8 mouse cellular contexts compared by ENCODE assay signal in the genomic region with DNA sequence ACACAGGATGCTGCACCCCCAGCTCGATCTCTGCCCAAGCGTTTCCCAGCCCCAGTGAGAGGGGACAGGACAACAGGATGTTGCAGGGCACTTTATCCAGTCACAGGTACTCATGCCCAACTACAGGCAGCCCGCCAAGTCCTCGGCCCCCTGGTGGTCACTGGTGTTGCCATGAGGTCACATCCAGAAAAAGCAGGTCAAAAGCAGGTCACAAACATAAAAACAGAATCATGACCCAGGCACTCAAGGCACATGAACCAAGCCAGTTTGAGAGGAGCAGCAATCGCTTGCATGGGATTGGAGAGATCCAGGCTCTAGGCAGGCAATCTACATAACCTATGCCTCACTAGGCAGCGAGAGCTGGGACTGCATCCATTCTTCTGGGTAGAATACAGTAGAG. TPM values are rescaled to one million over a fixed set of nuclear protein-coding genes. Genes with fewer than 3 reads are reported as not detected.
A peak's percentile ranks its signal among the peaks of the same experiment; 100 is the strongest.
DNase-seq lines count a peak whose midpoint lies in the region; ATAC-seq and TF ChIP-seq lines count a peak whose summit lies in the region.

No protein-coding gene starts in this region.

- TF ChIP-seq CTCF in kidney, postnatal 0 days (IDR thresholded peaks at IDR 0.05; ENCODE audit: low read depth), result peak; percentile 70

- peak overlapping the region; percentile 39; the same call in 1 of the 2 replicates for H3K9ac ChIP-seq in heart, embryonic 12.5 days
- no peak overlapping the region for H3K9ac ChIP-seq in kidney, postnatal 0 days (ENCODE audit: low read depth, low read length)

- H3K9me3 ChIP-seq in heart, embryonic 12.5 days (replicated peaks), result no peaks in the 10 kb centered on the region
- no peaks in the 10 kb centered on the region for H3K9me3 ChIP-seq in kidney, postnatal 0 days (replicated peaks; ENCODE audit: low read length)

- peak; percentile 45 to 71 for DNase-seq in urinary bladder, adult 18-20 months (ENCODE audit: low spot score in 2 of 2)
- no peak for DNase-seq in urinary bladder, postnatal 10 days (ENCODE audit: low spot score)
- peak; percentile 62 to 76 for DNase-seq in cerebellum, adult 18-20 months
- DNase-seq in kidney, postnatal 0 days (ENCODE audit: low spot score), result peak; percentile 39
- peak; percentile 49 to 56 for DNase-seq in thymus, postnatal 36 days
- no peak for DNase-seq in left cerebral cortex, postnatal 25 days (ENCODE audit: low spot score in 2 of 2)

- intact Hi-C loops in left cerebral cortex, postnatal 25 days (cut with DNase I), result no loop called here

- peaks cover 26% of the 10 kb centered on the region for H3K4me1 ChIP-seq in heart, embryonic 12.5 days (replicated peaks)
- peaks cover 5% of the 10 kb centered on the region; the same call in 1 of the 2 replicates for H3K4me1 ChIP-seq in kidney, postnatal 0 days (replicated peaks; ENCODE audit: insufficient read depth, low read length)

- peak overlapping the region; percentile 56 for H3K27ac ChIP-seq in heart, embryonic 12.5 days (ENCODE audit: poor library complexity, severe bottlenecking)
- no peak overlapping the region for H3K27ac ChIP-seq in kidney, postnatal 0 days

- ATAC-seq in heart, embryonic 12.5 days (ENCODE audit: insufficient number of reproducible peaks, low FRiP score), result no peak
- ATAC-seq in kidney, postnatal 0 days (replicated peaks; ENCODE audit: low FRiP score, low read depth), result 0 out of 2 replicates have a peak, but pooled peaks have one; percentile 12
- peak; percentile 54 for ATAC-seq in megakaryocyte progenitor cell, adult 5-6 weeks (replicated peaks; ENCODE audit: poor library complexity)

- 32% methylated on average over 6 of the region's 6 CpGs for WGBS in heart, embryonic 12.5 days
- WGBS in kidney, postnatal 0 days, result 33% methylated on average over 6 of the region's 6 CpGs

- H3K27me3 ChIP-seq in heart, embryonic 12.5 days (replicated peaks), result no peaks in the 10 kb centered on the region
- no peaks in the 10 kb centered on the region for H3K27me3 ChIP-seq in kidney, postnatal 0 days (ENCODE audit: insufficient read depth, low read length)

- no peak overlapping the region for H3K4me2 ChIP-seq in heart, embryonic 12.5 days
- no peak overlapping the region for H3K4me2 ChIP-seq in kidney, postnatal 0 days (ENCODE audit: low read length)

- H3K36me3 ChIP-seq in heart, embryonic 12.5 days, result peaks cover 43% of the 10 kb centered on the region
- H3K36me3 ChIP-seq in kidney, postnatal 0 days (ENCODE audit: insufficient read depth, low read length), result peaks cover 34% of the 10 kb centered on the region

- H3K4me3 ChIP-seq in heart, embryonic 12.5 days, result no peak overlapping the region
- H3K4me3 ChIP-seq in kidney, postnatal 0 days (replicated peaks; ENCODE audit: low read depth, low read length), result no peak overlapping the region

RNA-seq across cellular contexts. Expression of a gene that starts 14.2 kb away (rescaled TPM):
- 8.2 TPM in 2 replicates for polyA plus RNA-seq in heart, embryonic 12.5 days (2016; fragmentation: Nextera tagmentation; extraction: Ambion mirVana)
- polyA plus RNA-seq in kidney, postnatal 0 days (2015; fragmentation: Nextera tagmentation; extraction: Ambion mirVana), result 4.8 and 7.8 TPM in 2 replicates
- total RNA-seq in megakaryocyte progenitor cell, adult 5-6 weeks (2015), result 9.0 and 12.3 TPM in 2 replicates
- total RNA-seq in megakaryocyte progenitor cell, adult 5-6 weeks (2017), result 13.3 and 18.9 TPM in 2 replicates
- total RNA-seq in left cerebral cortex, postnatal 25 days (2021), result 10 to 100 TPM; 14.2 to 16.1 TPM

RNA-seq across cellular contexts. Expression of a gene that starts 32.8 kb away (rescaled TPM):
- polyA plus RNA-seq in heart, embryonic 12.5 days (2016; fragmentation: Nextera tagmentation; extraction: Ambion mirVana), result 0.23 and 0.53 TPM in 2 replicates
- 0.03 and 0.06 TPM in 2 replicates for polyA plus RNA-seq in kidney, postnatal 0 days (2015; fragmentation: Nextera tagmentation; extraction: Ambion mirVana)
- total RNA-seq in megakaryocyte progenitor cell, adult 5-6 weeks (2015), result 2.3 and 2.4 TPM in 2 replicates
- 3.4 and 5.7 TPM in 2 replicates for total RNA-seq in megakaryocyte progenitor cell, adult 5-6 weeks (2017)
- under 1 TPM; 0.43 to 0.60 TPM for total RNA-seq in left cerebral cortex, postnatal 25 days (2021)

RNA-seq across cellular contexts. Expression of a gene that starts 32.9 kb away (rescaled TPM):
- polyA plus RNA-seq in heart, embryonic 12.5 days (2016; fragmentation: Nextera tagmentation; extraction: Ambion mirVana), result 21.7 and 21.8 TPM in 2 replicates
- 18.3 and 19.1 TPM in 2 replicates for polyA plus RNA-seq in kidney, postnatal 0 days (2015; fragmentation: Nextera tagmentation; extraction: Ambion mirVana)
- total RNA-seq in megakaryocyte progenitor cell, adult 5-6 weeks (2015), result 7.9 and 8.7 TPM in 2 replicates
- total RNA-seq in megakaryocyte progenitor cell, adult 5-6 weeks (2017), result 5.1 and 7.4 TPM in 2 replicates
- total RNA-seq in left cerebral cortex, postnatal 25 days (2021), result 10 to 100 TPM; 32.6 to 35.4 TPM

RNA-seq across cellular contexts. Expression of a gene that starts 53.2 kb away (rescaled TPM):
- 82.9 and 92.6 TPM in 2 replicates for polyA plus RNA-seq in heart, embryonic 12.5 days (2016; fragmentation: Nextera tagmentation; extraction: Ambion mirVana)
- polyA plus RNA-seq in kidney, postnatal 0 days (2015; fragmentation: Nextera tagmentation; extraction: Ambion mirVana), result 0.04 and 0.16 TPM in 2 replicates
- not detected in 2 replicates for total RNA-seq in megakaryocyte progenitor cell, adult 5-6 weeks (2015)
- total RNA-seq in megakaryocyte progenitor cell, adult 5-6 weeks (2017), result not detected in 2 replicates
- total RNA-seq in left cerebral cortex, postnatal 25 days (2021), result under 1 TPM; 0.11 TPM

Comparison
In these comparisons a context has a peak if more than half of its experiments do, and no peak if none do; other contexts are left out.
1. DNase-seq: peak in urinary bladder, adult 18-20 months (2 of 2), cerebellum, adult 18-20 months (2 of 2), kidney, postnatal 0 days (single experiment) and thymus, postnatal 36 days (2 of 2); none in urinary bladder, postnatal 10 days (single experiment) and left cerebral cortex, postnatal 25 days (0 of 2).